Mouse (Mus musculus) lung, adult 2 months (tissue): ENCODE measurements around the gene Fgf5. TPM values are rescaled to one million over a fixed set of nuclear protein-coding genes. Genes with fewer than 3 reads are reported as not detected.
A peak's percentile ranks its signal among the peaks of the same experiment; 100 is the strongest.

ENCODE experiments used
- DNase-seq: peaks from one replicate; pipeline ENCODE4 v3.0.0; 2022
- H3K4me1 ChIP-seq: fragments of 200-500 bp; 2 replicates; pipeline ENCODE4 v1.6.1; 2011; ENCODE audit warnings: low read length; ENCODE audit not compliant: control insufficient read depth, insufficient read depth
- H3K4me3 ChIP-seq: fragments of 200-500 bp; replicated peaks from 2 replicates; pipeline ENCODE3; 2011; ENCODE audit warnings: low read depth, mild to moderate bottlenecking, control low read depth, low read length; ENCODE audit errors: extremely low read depth
- CTCF ChIP-seq: fragments of 200-500 bp; IDR thresholded peaks from 2 replicates; pipeline ENCODE4 v1.5.1; 2011; ENCODE audit warnings: mild to moderate bottlenecking, low read length, control low read depth; ENCODE audit not compliant: insufficient read depth
- POLR2A ChIP-seq: fragments of 200-500 bp; IDR thresholded peaks from 2 replicates; pipeline ENCODE4 v1.6.1; 2011; ENCODE audit warnings: low read depth, mild to moderate bottlenecking, control low read depth, low read length, borderline replicate concordance; ENCODE audit errors: extremely low read depth
- WGBS: fragments of 180-500 bp; shearing (Covaris S2); methylation state at CpG from one replicate; pipeline ENCODE4 v1.1.7; 2018; 5-methylcytosine and 5-hydroxymethylcytosine counted together
- polyA plus RNA-seq: library from polyadenylated mRNA; depleted of rRNA; stranded (reverse); fragments of >200 nt; gene quantifications from 2 replicates; pipeline ENCODE4 v1.2.3, GENCODE M21; 2012; rRNA removed

The Fgf5 gene
- not detected in 2 replicates for polyA plus RNA-seq

DNA sequence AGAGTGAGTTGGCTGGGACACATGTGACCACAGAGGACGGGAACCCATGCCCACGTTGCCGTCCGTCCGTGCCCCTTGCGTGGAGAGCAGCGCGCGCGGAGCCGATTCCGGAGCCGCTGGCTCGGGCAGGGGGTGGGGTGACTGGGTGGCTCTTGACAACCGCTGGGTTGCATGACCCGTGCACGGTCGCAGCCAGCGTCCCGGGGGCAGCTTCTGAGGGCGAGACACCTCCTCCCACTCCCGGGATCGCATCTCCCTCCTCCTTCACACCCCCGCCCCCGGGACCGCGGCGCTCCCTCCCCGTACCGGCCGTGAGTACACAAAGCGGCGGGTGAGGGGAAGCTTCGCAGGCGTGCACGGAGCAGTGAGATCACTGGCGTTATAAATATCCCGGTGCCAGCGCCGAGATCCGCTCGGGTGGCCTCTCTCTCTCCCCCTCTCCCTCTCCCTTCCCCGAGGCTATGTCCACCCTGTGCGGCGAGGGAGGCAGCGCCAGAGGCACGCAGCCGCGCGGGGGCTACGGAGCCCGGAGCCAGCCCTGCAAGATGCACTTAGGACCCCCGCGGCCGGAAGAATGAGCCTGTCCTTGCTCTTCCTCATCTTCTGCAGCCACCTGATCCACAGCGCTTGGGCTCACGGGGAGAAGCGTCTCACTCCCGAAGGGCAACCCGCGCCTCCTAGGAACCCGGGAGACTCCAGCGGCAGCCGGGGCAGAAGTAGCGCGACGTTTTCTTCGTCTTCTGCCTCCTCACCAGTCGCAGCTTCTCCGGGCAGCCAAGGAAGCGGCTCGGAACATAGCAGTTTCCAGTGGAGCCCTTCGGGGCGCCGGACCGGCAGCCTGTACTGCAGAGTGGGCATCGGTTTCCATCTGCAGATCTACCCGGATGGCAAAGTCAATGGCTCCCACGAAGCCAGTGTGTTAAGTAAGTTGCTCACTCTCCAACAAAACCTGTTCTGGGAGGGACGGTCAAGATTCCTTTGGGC lies at the start of gene Fgf5:
TSS of gene Fgf5 (plus strand) at position 347 of the 984 bp plus-strand sequence.
- Histone ChIP-seq H3K4me1 (no peaks in the 10 kb centered on the region), H3K4me3 (peak within 1 kb of the TSS; percentile 36)
- DNase-seq, result no peak
- TF ChIP-seq CTCF, result no peak
- no peak for TF ChIP-seq POLR2A
- WGBS, result 1% methylated on average over 77 of the region's 80 CpGs

DNA sequence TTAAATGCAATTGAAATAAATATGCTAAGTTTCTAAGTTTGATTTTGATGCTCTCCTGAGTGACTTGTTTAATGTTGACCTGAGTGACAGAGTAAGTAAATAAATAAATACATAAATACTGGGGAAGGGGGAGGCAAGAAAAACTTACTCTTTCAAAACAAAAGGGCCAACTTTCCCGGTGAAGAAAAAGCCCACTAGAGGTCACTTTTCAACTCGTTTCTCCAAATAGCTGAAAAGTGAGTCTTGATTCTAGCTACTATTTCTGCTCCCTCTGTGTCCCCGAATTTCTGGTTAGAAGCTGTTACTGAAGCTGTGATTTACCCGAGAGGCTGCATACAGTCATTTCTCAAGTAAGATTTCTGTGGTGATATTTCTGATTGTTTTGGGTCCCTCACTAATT lies 41.5 kb upstream of the Fgf5 start:
- H3K4me3 ChIP-seq, result no peak overlapping the region
- H3K4me1 ChIP-seq, result no peaks in the 10 kb centered on the region
- 59% methylated on average over 4 of the region's 4 CpGs for WGBS
- no peak for DNase-seq
- TF ChIP-seq POLR2A, result no peak
- no peak for TF ChIP-seq CTCF

DNA sequence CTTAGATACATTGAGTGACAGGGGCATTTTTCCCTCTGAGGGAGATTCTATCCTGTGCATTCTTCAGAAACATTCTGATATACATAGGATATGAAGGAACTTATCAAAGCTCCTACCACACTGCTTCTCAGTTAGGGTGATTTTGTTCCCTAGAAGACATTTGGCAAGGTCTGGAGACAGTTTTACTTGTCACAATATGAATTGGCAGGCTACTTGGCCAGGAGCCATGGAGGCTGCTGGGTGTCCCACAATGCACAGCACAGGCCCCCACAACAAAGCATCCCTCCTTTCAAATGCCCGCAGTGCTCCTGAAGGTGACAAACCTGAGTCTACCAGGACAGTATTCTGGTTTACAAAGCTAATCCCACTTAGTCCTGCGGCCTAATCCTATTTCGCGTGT lies 32.0 kb upstream of the Fgf5 start:
- no peaks in the 10 kb centered on the region for H3K4me1 ChIP-seq
- no peak for TF ChIP-seq CTCF
- no peak for TF ChIP-seq POLR2A
- H3K4me3 ChIP-seq, result no peak overlapping the region
- DNase-seq, result no peak
- WGBS, result 79% methylated on average over 4 of the region's 4 CpGs

DNA sequence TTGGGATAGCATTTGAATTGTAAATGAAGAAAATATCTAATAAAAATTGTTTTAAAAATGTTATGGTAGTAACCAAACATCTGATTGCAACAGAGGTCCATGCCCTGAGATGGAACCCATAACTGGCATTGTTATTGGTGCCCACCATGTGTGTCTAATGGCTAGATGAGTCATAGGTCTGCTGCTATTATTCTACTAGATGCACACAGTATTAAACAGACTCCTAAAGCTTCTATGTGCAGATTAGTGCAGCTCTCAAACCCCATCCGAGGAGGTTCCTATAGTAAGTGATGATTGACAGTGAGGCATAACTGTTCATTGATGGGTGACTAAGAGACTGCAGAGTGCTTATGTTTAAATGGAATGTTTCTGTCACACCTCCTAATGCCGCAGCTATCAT lies 27.3 kb upstream of the Fgf5 start:
- 68% methylated on average over 2 of the region's 2 CpGs for WGBS
- H3K4me1 ChIP-seq, result no peaks in the 10 kb centered on the region
- DNase-seq, result no peak
- TF ChIP-seq POLR2A (no peak), CTCF (no peak)
- H3K4me3 ChIP-seq, result no peak overlapping the region

DNA sequence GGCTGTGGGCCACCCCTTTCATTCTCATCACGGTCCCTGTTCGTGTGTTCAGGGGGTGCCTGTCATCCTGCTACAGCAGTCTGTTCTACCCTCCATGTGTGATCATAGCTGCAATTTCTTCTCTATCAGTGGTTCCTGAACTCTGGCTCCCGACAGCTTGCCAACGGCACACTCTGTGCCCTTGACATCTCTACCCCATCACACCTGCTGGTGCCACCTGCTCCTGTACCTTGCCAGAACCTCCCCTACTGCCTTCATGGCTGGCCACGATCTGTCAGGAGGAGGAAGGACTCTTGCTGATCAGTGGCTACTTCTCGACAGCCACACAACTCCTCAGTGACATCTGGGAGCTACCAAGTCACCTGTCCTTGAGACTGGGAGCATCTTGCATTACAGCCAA lies 24.5 kb upstream of the Fgf5 start:
- TF ChIP-seq CTCF (no peak), POLR2A (no peak)
- no peaks in the 10 kb centered on the region for H3K4me1 ChIP-seq
- no peak overlapping the region for H3K4me3 ChIP-seq
- no peak for DNase-seq
- WGBS, result 74% methylated on average over 6 of the region's 6 CpGs

DNA sequence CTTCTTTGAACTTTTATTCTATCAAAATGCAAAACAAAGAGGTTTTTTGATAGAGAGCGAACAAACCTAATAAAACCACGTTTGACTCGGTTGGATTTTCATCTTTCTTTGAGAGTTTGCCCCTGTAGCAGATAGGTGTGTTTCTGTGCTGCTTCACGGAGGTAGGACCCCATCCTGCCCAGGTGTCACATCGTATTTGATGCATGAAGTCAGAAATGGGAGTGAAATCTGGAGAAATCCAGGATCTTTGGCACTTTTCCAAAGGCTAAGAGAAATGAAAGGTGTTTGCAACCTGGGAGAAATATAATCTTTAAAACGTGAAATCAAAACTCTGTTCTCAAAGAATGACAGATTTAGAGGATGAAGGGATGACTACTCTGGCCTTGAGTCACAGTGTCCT lies 15.5 kb upstream of the Fgf5 start:
- Histone ChIP-seq H3K4me3 (no peak overlapping the region), H3K4me1 (no peaks in the 10 kb centered on the region)
- TF ChIP-seq CTCF (no peak), POLR2A (no peak)
- WGBS, result 82% methylated on average over 6 of the region's 6 CpGs
- no peak for DNase-seq

DNA sequence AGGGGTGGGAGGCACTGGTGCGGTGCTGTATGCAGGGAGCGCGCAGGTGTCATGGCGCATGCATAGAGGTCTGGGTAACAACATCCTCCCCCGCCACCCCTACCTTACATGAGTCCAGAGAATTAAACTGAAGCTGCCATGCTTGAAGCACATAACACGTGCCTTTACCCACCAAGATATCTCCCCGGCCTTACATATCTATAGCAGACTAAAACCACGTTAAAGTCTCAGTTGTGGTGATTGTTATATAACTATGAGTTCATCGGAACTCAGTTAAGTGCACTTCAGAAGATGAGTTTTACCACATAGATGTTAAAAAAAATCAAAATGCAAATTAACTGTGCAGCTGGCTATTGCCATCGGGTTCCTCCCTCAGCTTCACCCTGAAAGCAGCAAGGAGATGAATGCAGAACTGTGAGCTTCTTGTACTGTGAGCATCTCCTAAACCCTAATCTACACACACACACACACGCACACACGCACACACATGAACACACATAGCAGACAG lies 12.6 kb upstream of the Fgf5 start:
- TF ChIP-seq CTCF, result no peak
- Histone ChIP-seq H3K4me1 (no peaks in the 10 kb centered on the region), H3K4me3 (no peak overlapping the region)
- WGBS, result 90% methylated on average over 12 of the region's 12 CpGs
- no peak for DNase-seq

DNA sequence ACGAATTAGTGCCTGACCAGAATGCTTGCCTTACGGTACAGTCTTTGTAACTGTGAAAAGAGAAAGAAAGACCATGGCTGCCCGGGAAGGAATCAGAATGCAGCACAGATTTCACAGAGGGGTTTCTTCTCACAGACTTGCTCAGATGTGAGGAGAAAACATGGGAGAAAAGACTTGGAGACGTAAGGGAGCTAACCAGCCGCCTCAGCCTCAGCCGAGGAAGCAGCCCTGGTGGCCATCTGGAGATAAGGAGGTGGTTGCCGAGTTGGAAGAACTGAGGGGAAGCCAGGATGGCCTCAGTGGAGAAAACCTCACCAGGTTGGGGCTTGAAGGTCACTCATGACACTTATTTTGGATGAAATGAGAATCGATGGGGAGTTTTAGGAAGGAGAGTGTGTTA lies 8.7 kb upstream of the Fgf5 start:
- TF ChIP-seq POLR2A (no peak), CTCF (no peak)
- WGBS, result 61% methylated on average over 8 of the region's 8 CpGs
- H3K4me1 ChIP-seq, result no peaks in the 10 kb centered on the region
- DNase-seq, result no peak
- no peak overlapping the region for H3K4me3 ChIP-seq

DNA sequence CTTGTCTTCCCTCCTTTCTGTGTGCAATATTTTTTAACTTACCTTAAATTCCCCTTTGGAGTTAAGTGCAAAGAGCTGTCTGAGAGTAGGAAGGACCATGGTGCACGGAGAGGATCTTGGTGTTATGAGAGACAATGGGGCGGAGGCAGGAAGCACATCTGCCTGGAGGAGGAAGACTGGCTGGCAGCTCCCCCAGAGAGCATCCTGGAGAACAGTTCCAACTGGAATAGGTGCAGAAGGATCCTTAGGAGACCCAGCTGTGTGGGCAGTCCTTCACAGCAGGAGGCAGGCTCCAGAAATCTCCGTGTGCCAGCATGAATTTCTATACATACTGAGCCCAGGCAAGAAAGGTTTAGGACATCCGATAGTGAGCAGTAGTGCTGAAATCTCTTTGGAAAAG lies 8.0 kb upstream of the Fgf5 start:
- DNase-seq, result no peak
- no peaks in the 10 kb centered on the region for H3K4me1 ChIP-seq
- 45% methylated on average over 4 of the region's 4 CpGs for WGBS
- TF ChIP-seq POLR2A (no peak), CTCF (no peak)
- no peak overlapping the region for H3K4me3 ChIP-seq

DNA sequence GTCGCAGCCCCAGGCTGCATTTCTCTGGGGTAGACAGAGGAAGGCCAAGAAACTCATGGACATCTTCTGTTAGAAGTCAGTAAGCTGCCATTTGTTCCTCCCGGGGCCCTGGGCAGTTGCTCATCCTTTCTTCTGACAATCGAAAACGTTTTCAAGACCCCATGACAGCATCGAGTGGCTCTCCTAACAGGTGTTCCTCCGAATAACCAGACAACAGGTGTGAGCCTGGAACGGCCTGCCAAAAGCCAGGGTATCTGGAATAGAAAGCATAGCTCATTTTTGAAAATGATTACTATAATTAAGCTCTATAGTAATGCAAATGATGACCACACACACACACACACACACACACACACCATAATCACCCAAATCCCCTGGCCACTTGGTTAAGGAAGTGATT lies 7.2 kb upstream of the Fgf5 start:
- H3K4me3 ChIP-seq, result no peak overlapping the region
- TF ChIP-seq POLR2A (no peak), CTCF (no peak)
- no peak for DNase-seq
- 79% methylated on average over 7 of the region's 7 CpGs for WGBS
- H3K4me1 ChIP-seq, result no peaks in the 10 kb centered on the region
